In genomic region chr6:86244866-86245265, GRCm38 (mm10) we compare ENCODE assay signal across 11 mouse cellular contexts.
"Had no signal": no experiment of that assay in that cellular context is flagged by ENCODE, and none has a peak within 500 bp of the region (broad histone marks: within the 10 kb centered on the region; RNA-seq: fewer than 3 reads in every experiment).

No protein-coding gene starts in this region.

- ATAC-seq: lung, postnatal 0 days had no signal

- DNase-seq: kidney, adult 2 months; kidney, postnatal 14 days; left cerebral cortex, postnatal 4 days; lung, adult 2 months; lung, postnatal 36 days; thymus, postnatal 4 days had no signal

- H3K9ac ChIP-seq: kidney, embryonic 15.5 days; limb, embryonic 13.5 days; liver, embryonic 14.5 days had no signal

- H3K36me3 ChIP-seq: kidney, embryonic 15.5 days; limb, embryonic 13.5 days had no signal

- H3K4me2 ChIP-seq: kidney, embryonic 15.5 days; limb, embryonic 13.5 days had no signal

- H3K27ac ChIP-seq: kidney, embryonic 15.5 days; limb, embryonic 13.5 days; liver, embryonic 14.5 days; stomach, postnatal 0 days had no signal

- H3K9me3 ChIP-seq: kidney, embryonic 15.5 days; limb, embryonic 13.5 days had no signal

- H3K27me3 ChIP-seq: kidney, embryonic 15.5 days; limb, embryonic 13.5 days had no signal

- H3K4me3 ChIP-seq: kidney, embryonic 15.5 days; limb, embryonic 13.5 days had no signal
